Mouse (Mus musculus) layer of hippocampus, postnatal 25 days (tissue): ENCODE results near the gene Runx2. TPM values are rescaled to one million over a fixed set of nuclear protein-coding genes. Genes with fewer than 3 reads are reported as not detected.

ENCODE experiments used
- DNase-seq, 2 experiments: peaks; one replicate each; pipeline ENCODE4 v3.0.0; 2022; ENCODE audit warnings: mixed read lengths in 2 of 2, low spot score in 1 of 2; ENCODE audit errors: extremely low spot score in 1 of 2
- total RNA-seq, 2 experiments: library from RNA; stranded (reverse); gene quantifications; 2 replicates each; pipeline ENCODE4 v1.2.3; 2021

Runx2 gene
- 10 to 100 TPM; 11.0 to 11.7 TPM for total RNA-seq

DNA sequence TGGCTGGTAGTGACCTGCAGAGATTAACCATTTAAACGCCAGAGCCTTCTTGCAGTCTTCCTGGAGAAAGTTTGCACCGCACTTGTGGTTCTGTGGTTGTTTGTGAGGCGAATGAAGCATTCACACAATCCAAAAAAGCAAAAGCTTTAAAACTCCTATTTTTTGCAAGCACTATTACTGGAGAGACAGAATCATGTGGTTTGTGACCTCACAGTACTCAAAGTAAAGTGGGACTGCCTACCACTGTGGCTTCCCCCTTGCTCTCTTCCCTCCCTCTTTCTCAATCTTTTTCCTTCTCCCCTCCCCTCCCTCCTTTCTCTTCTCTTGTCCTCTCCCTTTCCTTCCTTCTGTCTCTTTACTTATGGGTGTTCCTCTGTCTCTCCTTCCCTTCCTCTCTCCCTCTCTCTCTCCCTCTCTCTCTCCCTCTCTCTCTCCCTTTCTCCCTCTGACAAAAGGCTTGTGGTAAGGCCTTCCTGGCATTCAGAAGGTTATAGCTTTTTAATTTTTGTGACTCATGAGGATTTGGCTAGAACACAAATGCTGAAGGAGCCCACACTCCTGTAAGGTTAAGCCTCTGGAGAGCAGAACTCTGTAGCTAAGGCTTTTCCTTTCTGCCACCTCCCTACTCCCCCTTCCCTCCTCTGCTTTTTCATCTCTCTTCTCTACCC is at the start of gene Runx2:
TSS of gene Runx2 (minus strand) at position 290 of the 668 bp plus-strand sequence.
- no peak for DNase-seq

DNA sequence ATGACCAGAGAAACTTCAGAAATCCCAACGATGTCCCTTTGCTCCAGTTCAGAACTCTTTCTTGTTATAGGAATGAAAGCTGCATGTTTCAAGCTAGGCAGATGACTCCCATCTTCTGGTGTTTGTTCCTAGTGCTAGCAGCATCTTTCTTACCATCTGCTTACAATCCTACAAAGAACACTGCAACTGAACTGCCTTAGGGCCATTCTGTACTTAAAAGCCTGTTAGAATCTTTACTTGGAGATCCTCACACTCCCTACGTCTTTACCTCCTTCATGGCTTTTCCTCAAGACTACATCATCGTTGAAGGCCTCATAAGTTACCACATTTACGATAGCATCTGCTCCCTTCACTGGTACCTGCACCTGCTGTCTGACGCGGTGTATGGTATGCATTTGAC is 48.6 kb upstream of the Runx2 start:
- no peak for DNase-seq

- DNase-seq = no peak
Observed at GRCm38 (mm10) chr17:44842184-44842583, 27.6 kb upstream of the Runx2 start.

- no peak for DNase-seq
Observed at GRCm38 (mm10) chr17:44831201-44831600, 16.6 kb upstream of the Runx2 start.

GRCm38 (mm10) chr17:44829587-44829986 is 15.0 kb upstream of the Runx2 start:
- DNase-seq = no peak

GRCm38 (mm10) chr17:44827964-44828363 is 13.4 kb upstream of the Runx2 start:
- no peak for DNase-seq

GRCm38 (mm10) chr17:44827124-44827523 is 12.5 kb upstream of the Runx2 start:
- DNase-seq = no peak

DNA sequence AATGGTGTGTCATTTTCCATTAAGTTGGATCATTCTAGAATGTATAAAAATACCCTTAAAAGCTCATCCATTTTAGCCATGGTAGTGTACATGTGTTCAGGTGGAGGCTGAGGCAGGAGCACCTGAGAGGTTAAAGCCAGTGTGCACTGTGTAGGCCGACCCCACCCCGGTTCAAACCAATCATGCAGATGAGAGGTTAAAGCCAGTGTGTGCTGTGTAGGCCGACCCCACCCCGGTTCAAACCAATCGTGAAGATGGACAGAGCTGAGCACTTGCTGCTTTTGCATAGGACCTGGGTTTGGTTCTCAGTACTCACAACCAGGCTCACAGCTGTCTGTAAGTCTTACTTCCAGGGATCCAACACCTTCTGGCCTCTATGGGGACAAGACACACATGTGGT is 7.3 kb upstream of the Runx2 start:
- DNase-seq = no peak

GRCm38 (mm10) chr17:44819816-44820215 is 5.2 kb upstream of the Runx2 start:
- no peak for DNase-seq

DNA sequence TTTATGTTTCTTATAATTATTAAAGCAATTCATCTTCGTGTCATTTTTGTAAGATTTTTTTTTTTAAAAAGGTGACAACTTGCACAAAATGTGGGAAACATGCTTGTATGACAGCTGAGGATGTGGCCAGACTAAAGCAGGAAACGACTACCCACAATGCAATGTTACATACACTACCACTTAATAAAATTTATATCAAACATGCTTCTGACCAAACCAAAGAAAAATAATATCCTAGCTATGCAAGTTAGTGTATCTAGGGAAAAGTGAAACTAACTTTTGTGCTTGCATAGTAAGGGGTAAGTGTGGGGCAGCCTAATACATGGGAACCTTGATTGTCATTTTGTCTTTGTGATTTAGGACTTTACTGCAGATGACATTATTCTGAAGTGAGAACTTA is 4.2 kb upstream of the Runx2 start:
- DNase-seq = no peak

DNA sequence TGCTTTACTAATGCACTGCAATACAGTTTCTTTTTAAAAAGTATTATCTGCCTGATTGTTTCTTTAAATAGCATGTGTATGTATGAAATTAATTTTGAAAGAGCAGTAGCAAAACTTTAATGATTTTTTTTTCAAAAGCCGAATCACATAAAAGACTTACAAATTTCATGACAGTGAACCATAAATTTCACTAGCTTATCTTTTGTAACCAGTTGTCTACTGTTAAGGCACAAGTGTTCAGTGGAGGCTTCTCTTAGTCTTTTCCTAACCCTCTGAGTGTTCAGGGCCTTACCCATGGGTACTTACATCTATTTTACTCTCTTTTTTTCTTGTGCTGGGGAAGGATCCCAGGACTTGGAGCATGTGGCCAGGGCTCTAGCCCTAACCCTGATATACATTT is 7.6 kb downstream of the Runx2 start:
- DNase-seq = no peak

DNA sequence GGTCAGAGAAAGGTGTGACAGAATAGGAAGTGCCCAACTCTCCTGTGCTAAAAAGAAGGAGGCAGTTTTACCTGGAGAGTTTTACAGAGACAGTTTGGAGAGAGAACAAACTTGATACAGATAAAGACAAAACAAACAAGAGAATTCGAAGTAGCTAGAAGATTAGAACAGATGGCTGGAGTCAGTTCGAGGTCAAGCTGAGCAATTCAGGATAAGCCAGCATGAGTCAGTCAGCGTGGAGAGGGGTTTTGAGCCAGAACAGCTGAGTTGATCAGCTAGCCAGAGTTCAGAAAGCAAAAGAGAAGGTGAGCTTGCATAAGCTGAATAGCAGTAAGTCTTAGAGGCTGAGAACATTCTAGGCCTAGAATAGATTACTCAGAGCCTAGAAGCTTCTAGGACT is 17.3 kb downstream of the Runx2 start:
- DNase-seq = no peak

GRCm38 (mm10) chr17:44792218-44792917 is 22.2 kb downstream of the Runx2 start:
- DNase-seq = no peak

GRCm38 (mm10) chr17:44788982-44789747 is 25.4 kb downstream of the Runx2 start:
- no peak for DNase-seq

DNA sequence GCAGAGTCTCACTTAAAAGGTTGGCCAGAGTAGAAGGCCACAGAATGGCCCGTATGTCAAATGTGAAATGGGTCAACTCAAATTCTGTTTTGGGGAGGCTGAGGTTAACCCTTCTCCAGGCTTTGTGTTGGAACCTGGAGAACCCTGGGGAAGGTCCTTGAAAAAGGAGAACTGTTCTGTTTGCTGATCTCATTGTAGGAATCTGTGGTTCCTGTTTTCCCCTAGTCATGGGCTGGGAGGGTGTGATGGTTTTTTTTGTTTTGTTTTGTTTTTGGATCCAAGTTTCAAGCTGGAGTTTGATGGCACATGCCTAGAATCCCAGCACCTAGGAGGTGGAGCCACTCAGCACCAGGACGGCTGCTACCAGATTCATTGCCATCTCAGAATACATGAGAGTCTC is 31.5 kb downstream of the Runx2 start:
- DNase-seq = no peak

DNA sequence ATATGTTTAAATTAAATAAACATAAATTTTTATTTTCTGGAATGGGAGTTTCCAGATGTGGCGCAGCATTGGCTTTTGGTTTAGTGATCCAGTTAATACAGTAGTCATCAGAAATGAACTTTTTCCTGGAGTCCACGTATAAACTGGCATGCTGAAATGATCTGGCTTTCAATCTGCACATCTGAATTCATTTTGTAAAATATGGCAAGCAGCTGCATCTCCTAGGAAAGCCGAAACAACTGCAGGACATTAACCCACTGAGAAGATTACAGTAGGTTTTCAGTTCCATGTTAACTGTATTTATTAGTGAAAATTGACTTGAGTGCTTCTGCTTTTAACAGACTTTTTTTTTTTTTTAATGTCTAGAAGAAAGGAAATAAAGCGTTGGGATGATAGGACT is 32.2 kb downstream of the Runx2 start:
- DNase-seq = no peak

DNA sequence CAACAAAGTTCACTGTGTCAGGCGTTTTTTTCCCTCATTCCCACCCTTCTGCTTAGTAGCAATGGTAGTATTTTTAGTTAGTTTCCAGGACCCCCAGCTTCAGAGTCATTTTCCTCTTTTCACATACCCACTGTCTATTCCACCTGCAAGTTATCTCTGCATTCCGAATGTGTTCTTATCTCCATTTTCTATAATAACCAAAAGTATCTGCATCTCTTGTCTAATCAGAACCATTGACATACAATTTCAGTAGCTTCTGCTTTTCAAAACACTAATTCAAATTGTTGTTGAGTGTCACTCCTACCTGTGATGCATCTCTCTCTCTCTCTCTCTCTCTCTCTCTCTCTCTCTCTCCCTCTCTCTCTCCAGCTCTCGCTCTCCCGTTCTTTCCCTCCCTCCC is 34.2 kb downstream of the Runx2 start:
- no peak for DNase-seq

- no peak for DNase-seq
Observed at GRCm38 (mm10) chr17:44778141-44778540, 36.5 kb downstream of the Runx2 start.

GRCm38 (mm10) chr17:44777337-44777804 is 37.2 kb downstream of the Runx2 start:
- DNase-seq = peak; percentile 55 to 71

- DNase-seq = peak; percentile 94 to 98
Observed at GRCm38 (mm10) chr17:44776738-44777270, 37.8 kb downstream of the Runx2 start, which contains the start of gene Supt3. Gene Supt3 (plus strand): TSS chr17:44777152.

DNA sequence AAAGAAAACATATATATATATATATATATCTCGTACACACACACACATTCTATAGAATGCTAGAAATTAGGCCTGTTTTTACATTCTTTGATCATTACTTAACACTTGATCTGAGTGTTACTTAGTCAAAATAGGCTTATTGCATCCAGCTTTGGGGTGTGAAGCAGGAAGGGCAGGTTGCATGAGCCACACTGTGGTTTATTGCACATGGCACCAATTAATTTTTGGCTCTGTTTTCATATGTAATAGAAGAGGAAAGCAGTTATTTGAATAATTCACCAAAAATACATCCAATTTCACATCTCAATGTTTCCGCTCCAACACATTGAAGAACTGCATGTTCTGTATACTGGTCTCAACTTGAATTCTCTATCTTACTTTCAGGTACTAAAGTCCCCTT is 42.0 kb downstream of the Runx2 start:
- DNase-seq = no peak
